15 mouse cellular contexts compared by ENCODE assay signal in genomic region chr3:98044768-98045368, GRCm38 (mm10). TPM values are rescaled to one million over a fixed set of nuclear protein-coding genes. Genes with fewer than 3 reads are reported as not detected.
DNase-seq lines count a peak whose midpoint lies in the region; ATAC-seq and TF ChIP-seq lines count a peak whose summit lies in the region.
"Had no signal": no experiment of that assay in that cellular context is flagged by ENCODE, and none has a peak within 500 bp of the region (broad histone marks: within the 10 kb centered on the region; RNA-seq: fewer than 3 reads in every experiment).

No protein-coding gene starts in this region.

- ATAC-seq in intestine, embryonic 16.5 days, result peak; percentile 62
- ATAC-seq: activated CD4-positive, CD25-positive, alpha-beta regulatory T cell, adult 4 months; forebrain, postnatal 0 days had no signal

- peaks cover 44% of the 10 kb centered on the region for H3K4me1 ChIP-seq in intestine, embryonic 16.5 days (ENCODE audit: control insufficient read depth, insufficient read depth, low read length)
- H3K4me1 ChIP-seq in small intestine, adult 2 months (ENCODE audit: control insufficient read depth, insufficient read depth, insufficient read length, low read length), result peaks cover 5% of the 10 kb centered on the region

- no peaks in the 10 kb centered on the region for H3K36me3 ChIP-seq in intestine, embryonic 16.5 days (ENCODE audit: control insufficient read depth, insufficient read depth, low read length)
- no peaks in the 10 kb centered on the region for H3K36me3 ChIP-seq in small intestine, adult 2 months (ENCODE audit: control insufficient read depth, insufficient read depth, low read length)

- H3K27me3 ChIP-seq in intestine, embryonic 16.5 days (replicated peaks; ENCODE audit: control insufficient read depth, insufficient read depth, low read length), result no peaks in the 10 kb centered on the region
- no peaks in the 10 kb centered on the region for H3K27me3 ChIP-seq in small intestine, adult 2 months (ENCODE audit: control insufficient read depth, insufficient read depth, low read length)
- H3K27me3 ChIP-seq: embryonic facial prominence, embryonic 13.5 days had no signal

- TF ChIP-seq POLR2A in small intestine, adult 2 months (IDR thresholded peaks at IDR 0.05; ENCODE audit: low read depth, low read length), result no peak

- H3K4me2 ChIP-seq in intestine, embryonic 16.5 days (ENCODE audit: low read depth, low read length), result no peak overlapping the region
- H3K4me2 ChIP-seq: embryonic facial prominence, embryonic 13.5 days had no signal

- peak overlapping the region; percentile 60 for H3K27ac ChIP-seq in intestine, embryonic 16.5 days (ENCODE audit: low read length)
- H3K27ac ChIP-seq in small intestine, adult 2 months (ENCODE audit: insufficient read depth, low read depth, low read length), result peak overlapping the region; percentile 39

- no peak for TF ChIP-seq CTCF in small intestine, adult 2 months (IDR thresholded peaks at IDR 0.05; ENCODE audit: extremely low read depth, insufficient read length, insufficient replicate concordance, low read depth, low read length)

- 63% methylated on average over 4 of the region's 4 CpGs for WGBS in intestine, embryonic 16.5 days
- 29% methylated on average over 4 of the region's 4 CpGs for WGBS in small intestine, adult 2 months

- no peaks in the 10 kb centered on the region for H3K9me3 ChIP-seq in intestine, embryonic 16.5 days (ENCODE audit: control insufficient read depth, low read length)
- H3K9me3 ChIP-seq: embryonic facial prominence, embryonic 13.5 days had no signal

- H3K9ac ChIP-seq in intestine, embryonic 16.5 days (ENCODE audit: low read depth, low read length), result no peak overlapping the region
- H3K9ac ChIP-seq: embryonic facial prominence, embryonic 13.5 days; forebrain, postnatal 0 days had no signal

- DNase-seq in kidney, adult 11 months, result peak; percentile 62
- no peak for DNase-seq in kidney, adult 18-20 months
- peak; percentile 51 to 61 for DNase-seq in kidney, postnatal 25 days
- no peak for DNase-seq in right cerebral cortex, postnatal 14 days
- no peak for DNase-seq in urinary bladder, postnatal 14 days (ENCODE audit: low spot score)
- DNase-seq: cerebellum, postnatal 14 days; forebrain, postnatal 0 days; heart, postnatal 10 days; lung, postnatal 36 days; right cerebral cortex, postnatal 25 days; thymus, adult 2 months had no signal

- H3K4me3 ChIP-seq in intestine, embryonic 16.5 days (ENCODE audit: low read length), result no peak overlapping the region
- no peak overlapping the region for H3K4me3 ChIP-seq in small intestine, adult 2 months (ENCODE audit: low read depth, low read length)
- H3K4me3 ChIP-seq: embryonic facial prominence, embryonic 13.5 days had no signal

RNA-seq across cellular contexts. Expression of gene Notch2, which starts 31.5 kb away (rescaled TPM):
- 9.1 and 10.9 TPM in 2 replicates for polyA plus RNA-seq in intestine, embryonic 16.5 days (2015; fragmentation: Nextera tagmentation; extraction: Ambion mirVana)
- 5.6 and 6.6 TPM in 2 replicates for polyA plus RNA-seq in small intestine, adult 2 months (2012; rRNA removed)

Comparison
In these comparisons a context has a peak if more than half of its experiments do, and no peak if none do; other contexts are left out.
1. DNase-seq: peak in kidney, adult 11 months (single experiment) and kidney, postnatal 25 days (2 of 2); none in kidney, adult 18-20 months (single experiment), right cerebral cortex, postnatal 14 days (single experiment) and urinary bladder, postnatal 14 days (single experiment).